Mouse (Mus musculus): ENCODE data around the gene Col4a1.
A peak's percentile ranks its signal among the peaks of the same experiment; 100 is the strongest.

The Col4a1 gene

GRCm38 (mm10) chr8:11266471-11266870, 46.2 kb downstream of the Col4a1 start:
- no peak for DNase-seq (ENCODE audit: low spot score in 2 of 2)

- no peak for DNase-seq (ENCODE audit: low spot score in 2 of 2)
Measured at GRCm38 (mm10) chr8:11265971-11266370, 46.7 kb downstream of the Col4a1 start.

GRCm38 (mm10) chr8:11263848-11264247, 48.8 kb downstream of the Col4a1 start:
- DNase-seq (ENCODE audit: low spot score in 2 of 2): no peak

- no peak for DNase-seq (ENCODE audit: low spot score in 2 of 2)
Measured at GRCm38 (mm10) chr8:11262031-11262735, 50.4 kb downstream of the Col4a1 start.

GRCm38 (mm10) chr8:11259832-11260615, 52.6 kb downstream of the Col4a1 start:
- DNase-seq (ENCODE audit: low spot score in 2 of 2): no peak

- DNase-seq (ENCODE audit: low spot score in 2 of 2): no peak
Measured at GRCm38 (mm10) chr8:11258517-11259136, 54.0 kb downstream of the Col4a1 start.

GRCm38 (mm10) chr8:11257079-11258017, 55.3 kb downstream of the Col4a1 start:
- no peak for DNase-seq (ENCODE audit: low spot score in 2 of 2)

GRCm38 (mm10) chr8:11256405-11256804, 56.2 kb downstream of the Col4a1 start:
- no peak for DNase-seq (ENCODE audit: low spot score in 2 of 2)

GRCm38 (mm10) chr8:11255680-11256079, 56.9 kb downstream of the Col4a1 start:
- DNase-seq (ENCODE audit: low spot score in 2 of 2): no peak

- DNase-seq (ENCODE audit: low spot score in 2 of 2): no peak
Measured at GRCm38 (mm10) chr8:11254914-11255530, 57.6 kb downstream of the Col4a1 start.

GRCm38 (mm10) chr8:11254510-11254909, 58.1 kb downstream of the Col4a1 start:
- DNase-seq (ENCODE audit: low spot score in 2 of 2): no peak

- peak; percentile 24 to 26 for DNase-seq (ENCODE audit: low spot score in 2 of 2)
Measured at GRCm38 (mm10) chr8:11253556-11253955, 59.1 kb downstream of the Col4a1 start.

GRCm38 (mm10) chr8:11253041-11253440, 59.6 kb downstream of the Col4a1 start:
- no peak for DNase-seq (ENCODE audit: low spot score in 2 of 2)

GRCm38 (mm10) chr8:11252235-11252774, 60.3 kb downstream of the Col4a1 start:
- DNase-seq (ENCODE audit: low spot score in 2 of 2): no peak

- no peak for DNase-seq (ENCODE audit: low spot score in 2 of 2)
Measured at GRCm38 (mm10) chr8:11250149-11250548, 62.5 kb downstream of the Col4a1 start.

- DNase-seq (ENCODE audit: low spot score in 2 of 2): peak in 1 of 2 experiments; percentile 10
Measured at GRCm38 (mm10) chr8:11249541-11250058, 63.0 kb downstream of the Col4a1 start.

- no peak for DNase-seq (ENCODE audit: low spot score in 2 of 2)
Measured at GRCm38 (mm10) chr8:11248712-11249111, 63.9 kb downstream of the Col4a1 start.

GRCm38 (mm10) chr8:11241488-11241887, 71.1 kb downstream of the Col4a1 start:
- DNase-seq (ENCODE audit: low spot score in 2 of 2): no peak

- DNase-seq (ENCODE audit: low spot score in 2 of 2): no peak
Measured at GRCm38 (mm10) chr8:11234879-11235210, 77.8 kb downstream of the Col4a1 start.

GRCm38 (mm10) chr8:11234151-11234878, 78.3 kb downstream of the Col4a1 start:
- no peak for DNase-seq (ENCODE audit: low spot score in 2 of 2)
